In genomic region chr7:89516551-89517459, GRCm38 (mm10) we compare ENCODE assay signal across 8 mouse cellular contexts. TPM values are rescaled to one million over a fixed set of nuclear protein-coding genes. Genes with fewer than 3 reads are reported as not detected.
A peak's percentile ranks its signal among the peaks of the same experiment; 100 is the strongest.
DNase-seq lines count a peak whose midpoint lies in the region; ATAC-seq and TF ChIP-seq lines count a peak whose summit lies in the region.

No protein-coding gene starts in this region.

- TF ChIP-seq POLR2A in lung, adult 2 months (IDR thresholded peaks at IDR 0.05; ENCODE audit: borderline replicate concordance, extremely low read depth, low read depth, low read length), result no peak

- WGBS in lung, adult 2 months, result 7% methylated on average over 32 of the region's 32 CpGs
- WGBS in embryonic facial prominence, embryonic 15.5 days, result 5% methylated on average over 32 of the region's 32 CpGs
- WGBS in midbrain, embryonic 14.5 days, result 8% methylated on average over 32 of the region's 32 CpGs

- H3K4me1 ChIP-seq in lung, adult 2 months (ENCODE audit: control insufficient read depth, insufficient read depth, low read length), result peaks cover 2% of the 10 kb centered on the region; the same call in 1 of the 2 replicates
- peaks cover 25% of the 10 kb centered on the region for H3K4me1 ChIP-seq in embryonic facial prominence, embryonic 15.5 days
- H3K4me1 ChIP-seq in midbrain, embryonic 14.5 days (ENCODE audit: control insufficient read depth, insufficient read depth, low read length), result peaks cover 11% of the 10 kb centered on the region; the same call in 1 of the 2 replicates

- peak overlapping the region; percentile 89 for H3K4me2 ChIP-seq in embryonic facial prominence, embryonic 15.5 days (replicated peaks)
- H3K4me2 ChIP-seq in midbrain, embryonic 14.5 days (ENCODE audit: low read length), result peak overlapping the region; percentile 99

- H3K36me3 ChIP-seq in embryonic facial prominence, embryonic 15.5 days, result no peaks in the 10 kb centered on the region
- H3K36me3 ChIP-seq in midbrain, embryonic 14.5 days (ENCODE audit: control insufficient read depth, insufficient read depth, low read length), result no peaks in the 10 kb centered on the region

- no peaks in the 10 kb centered on the region for H3K27me3 ChIP-seq in embryonic facial prominence, embryonic 15.5 days
- H3K27me3 ChIP-seq in midbrain, embryonic 14.5 days (ENCODE audit: control insufficient read depth, insufficient read depth, low read length), result 0 out of 2 replicates have a peak, but pooled peaks cover 7% of the 10 kb centered on the region

- no peak for DNase-seq in lung, adult 2 months
- no peak for DNase-seq in lung, postnatal 14 days
- DNase-seq in kidney, adult 8-10 months, result peak; percentile 37 to 56
- DNase-seq in midbrain, embryonic 14.5 days, result no peak
- DNase-seq in cerebellum, adult 11 months, result no peak
- no peak for DNase-seq in urinary bladder, postnatal 25 days (ENCODE audit: low spot score)

- peak; percentile 49; the same call in 1 of the 2 replicates for ATAC-seq in embryonic facial prominence, embryonic 15.5 days (ENCODE audit: insufficient number of reproducible peaks, low FRiP score, low TSS enrichment, low read depth)
- ATAC-seq in midbrain, embryonic 14.5 days (ENCODE audit: low FRiP score, low TSS enrichment), result no peak
- no peak for ATAC-seq in activated CD4-positive, CD25-positive, alpha-beta regulatory T cell, adult 4 months

- peak overlapping the region; percentile 72 for H3K9ac ChIP-seq in embryonic facial prominence, embryonic 15.5 days
- peak overlapping the region; percentile 64 for H3K9ac ChIP-seq in midbrain, embryonic 14.5 days (replicated peaks; ENCODE audit: low read length)

- no peaks in the 10 kb centered on the region for H3K9me3 ChIP-seq in embryonic facial prominence, embryonic 15.5 days (replicated peaks)
- no peaks in the 10 kb centered on the region for H3K9me3 ChIP-seq in midbrain, embryonic 14.5 days (ENCODE audit: control insufficient read depth, low read length)

- peak overlapping the region; percentile 61 for H3K4me3 ChIP-seq in lung, adult 2 months (replicated peaks; ENCODE audit: extremely low read depth, low read depth, low read length)
- peak overlapping the region; percentile 76 for H3K4me3 ChIP-seq in embryonic facial prominence, embryonic 15.5 days (replicated peaks)
- peak overlapping the region; percentile 64 for H3K4me3 ChIP-seq in midbrain, embryonic 14.5 days (replicated peaks; ENCODE audit: low read depth, low read length)

- TF ChIP-seq CTCF in lung, adult 2 months (IDR thresholded peaks at IDR 0.05; ENCODE audit: insufficient read depth, low read length), result no peak

- H3K27ac ChIP-seq in embryonic facial prominence, embryonic 15.5 days (replicated peaks), result peak overlapping the region; percentile 78
- no peak overlapping the region for H3K27ac ChIP-seq in midbrain, embryonic 14.5 days (replicated peaks; ENCODE audit: low read depth, low read length)

RNA-seq across cellular contexts. Expression of gene Prss23, which starts 10.2 kb away (rescaled TPM):
- polyA plus RNA-seq in lung, adult 2 months (2012; rRNA removed), result 91.3 and 104 TPM in 2 replicates
- polyA plus RNA-seq in embryonic facial prominence, embryonic 15.5 days (2015; fragmentation: Nextera tagmentation; extraction: Ambion mirVana), result 101 and 112 TPM in 2 replicates
- polyA plus RNA-seq in midbrain, embryonic 14.5 days (2014; fragmentation: Nextera tagmentation; extraction: Ambion mirVana), result 6.5 and 12.3 TPM in 2 replicates
- polyA plus RNA-seq in activated CD4-positive, CD25-positive, alpha-beta regulatory T cell, adult 4 months (2017; shearing (Covaris generic)), result not detected

Comparison
In these comparisons a context has a peak if more than half of its experiments do, and no peak if none do; other contexts are left out.
1. DNase-seq: peak in kidney, adult 8-10 months (2 of 2); none in lung, adult 2 months (single experiment), lung, postnatal 14 days (single experiment), midbrain, embryonic 14.5 days (single experiment), cerebellum, adult 11 months (single experiment) and urinary bladder, postnatal 25 days (single experiment).
2. Peak in every context shown above with its lines, with median percentiles within 50 percentile points of each other: H3K4me3 ChIP-seq.